Mouse (Mus musculus) olfactory bulb, adult 2 months (tissue): Measurements from ENCODE around the gene Lemd2. TPM values are rescaled to one million over a fixed set of nuclear protein-coding genes. Genes with fewer than 3 reads are reported as not detected.

Experiments
- H3K27ac ChIP-seq: fragments of 200-500 bp; 2 replicates; pipeline ENCODE4 v1.5.1; 2012; ENCODE audit warnings: low read depth, low read length; ENCODE audit not compliant: insufficient read depth
- H3K4me1 ChIP-seq: fragments of 200-500 bp; 2 replicates; pipeline ENCODE4 v1.6.1; 2012; ENCODE audit warnings: low read length; ENCODE audit not compliant: control insufficient read depth, insufficient read depth
- H3K4me3 ChIP-seq: fragments of 200-500 bp; 2 replicates; pipeline ENCODE4 v1.5.1; 2012; ENCODE audit warnings: mild to moderate bottlenecking, low read depth, low read length, moderate library complexity; ENCODE audit not compliant: insufficient read depth
- CTCF ChIP-seq: fragments of 200-500 bp; IDR thresholded peaks from 2 replicates; pipeline ENCODE4 v1.5.1; 2012; ENCODE audit warnings: low read depth, mild to moderate bottlenecking, low read length, moderate library complexity; ENCODE audit not compliant: insufficient read depth
- POLR2A ChIP-seq: fragments of 200-500 bp; IDR thresholded peaks from 2 replicates; pipeline ENCODE4 v1.6.1; 2012; ENCODE audit warnings: mild to moderate bottlenecking, low read depth, low read length, moderate library complexity; ENCODE audit not compliant: insufficient read depth
- WGBS: fragments of 180-500 bp; shearing (Covaris S2); methylation state at CpG from one replicate; pipeline ENCODE4 v1.1.7; 2018; 5-methylcytosine and 5-hydroxymethylcytosine counted together
- polyA plus RNA-seq: library from polyadenylated mRNA; stranded (reverse); fragments of >200 nt; gene quantifications from 2 replicates; pipeline ENCODE4 v1.2.4, GENCODE M21; 2012; ENCODE audit warnings: low replicate concordance; ENCODE audit not compliant: missing spikeins, insufficient read depth, insufficient read length

The Lemd2 gene
- polyA plus RNA-seq, 1 experiment: not detected

DNA sequence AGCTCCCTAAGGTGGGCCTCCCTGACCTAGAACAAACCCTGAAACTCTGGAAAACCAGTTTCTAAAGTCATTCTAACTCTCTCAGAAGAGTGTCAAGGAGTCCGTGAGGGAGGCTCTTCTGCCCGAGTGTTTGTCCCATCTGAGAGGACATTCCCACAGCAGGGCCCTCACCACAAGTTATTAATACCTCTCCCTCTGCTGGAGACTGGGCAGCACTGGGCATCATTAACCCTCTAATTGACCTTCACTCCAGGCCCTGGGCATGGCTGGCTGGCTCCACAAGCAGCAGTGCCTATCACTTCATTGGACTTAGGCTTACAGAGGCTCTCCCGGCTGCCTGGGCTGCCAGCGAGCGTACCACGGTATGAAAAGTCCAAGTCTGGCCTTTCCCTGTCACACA lies 45.8 kb downstream of the Lemd2 start:
- peaks cover 16% of the 10 kb centered on the region for H3K4me1 ChIP-seq
- H3K4me3 ChIP-seq: no peak overlapping the region
- H3K27ac ChIP-seq: no peak overlapping the region
- WGBS: 92% methylated on average over 6 of the region's 6 CpGs
- TF ChIP-seq CTCF (no peak), POLR2A (no peak)

DNA sequence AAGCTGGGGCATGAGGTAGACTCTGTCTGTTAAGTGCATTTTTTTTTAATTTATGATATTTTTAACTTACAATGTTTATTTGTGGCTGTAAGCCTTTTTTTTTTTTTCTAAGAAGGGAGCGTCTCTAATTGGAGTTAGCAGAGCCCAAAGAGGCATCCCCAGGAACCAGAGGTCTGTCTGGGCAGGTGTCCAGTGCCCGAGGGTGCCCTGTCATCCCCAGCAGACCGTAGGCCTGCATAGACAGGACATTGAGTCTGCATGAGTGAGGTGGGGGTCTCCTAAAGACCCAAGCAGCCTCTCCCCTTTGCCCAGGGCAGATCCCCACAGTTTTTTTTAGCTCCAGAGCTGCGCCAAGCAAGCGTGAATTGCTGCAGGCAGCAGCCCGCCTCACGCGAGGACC lies 48.5 kb downstream of the Lemd2 start:
- no peak for TF ChIP-seq CTCF
- TF ChIP-seq POLR2A: no peak

DNA sequence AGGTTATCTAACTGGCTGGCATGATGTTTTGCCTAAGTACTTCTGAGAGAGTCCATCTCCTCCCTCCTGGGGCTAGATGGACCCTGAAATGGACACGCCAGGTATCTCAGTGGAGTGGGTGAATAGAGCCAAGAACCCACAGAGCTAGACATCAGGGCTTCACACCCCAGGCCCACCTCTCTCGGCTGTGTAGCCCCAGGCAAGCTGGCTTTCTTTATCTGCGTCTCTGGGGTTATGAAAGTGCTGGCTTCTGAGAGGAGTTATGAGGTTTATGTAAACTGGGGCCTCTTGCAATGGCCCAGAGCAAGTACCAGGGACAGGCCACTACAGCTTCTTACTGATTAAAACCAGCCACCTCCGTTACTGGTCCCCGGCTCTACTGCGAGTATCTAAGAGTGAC lies 49.4 kb downstream of the Lemd2 start:
- Histone ChIP-seq H3K4me3 (no peak overlapping the region), H3K27ac (no peak overlapping the region), H3K4me1 (peaks cover 25% of the 10 kb centered on the region)
- WGBS: 96% methylated on average over 6 of the region's 6 CpGs
- TF ChIP-seq CTCF: no peak
- no peak for TF ChIP-seq POLR2A

More for the DNA sequence above, 48.5 kb downstream of the Lemd2 start:
- no peak overlapping the region for H3K27ac ChIP-seq
- WGBS: 76% methylated on average over 8 of the region's 8 CpGs
- H3K4me3 ChIP-seq: no peak overlapping the region
- peaks cover 25% of the 10 kb centered on the region for H3K4me1 ChIP-seq

DNA sequence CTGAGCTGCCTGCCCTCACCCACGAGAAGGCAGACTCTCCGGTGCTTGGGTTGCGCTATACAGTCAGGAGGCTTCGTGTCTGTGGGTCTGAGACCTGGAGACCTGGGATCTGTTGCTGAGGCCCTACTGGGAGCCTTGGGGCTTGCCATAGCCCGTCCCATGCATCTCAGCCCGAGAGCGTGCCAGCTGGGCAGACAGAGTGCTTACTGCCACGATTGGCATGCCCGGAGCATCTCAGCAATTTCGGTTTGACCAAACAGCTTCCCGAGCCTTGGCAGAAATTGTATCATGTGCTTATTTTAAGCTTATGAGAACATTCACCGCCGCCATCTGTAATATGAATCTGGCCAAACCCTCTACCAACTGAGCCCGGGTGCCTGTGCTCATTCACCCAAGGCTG lies 50.0 kb downstream of the Lemd2 start:
- Histone ChIP-seq H3K4me1 (peaks cover 25% of the 10 kb centered on the region), H3K27ac (no peak overlapping the region), H3K4me3 (no peak overlapping the region)
- 85% methylated on average over 14 of the region's 14 CpGs for WGBS
- TF ChIP-seq POLR2A (no peak), CTCF (no peak)

DNA sequence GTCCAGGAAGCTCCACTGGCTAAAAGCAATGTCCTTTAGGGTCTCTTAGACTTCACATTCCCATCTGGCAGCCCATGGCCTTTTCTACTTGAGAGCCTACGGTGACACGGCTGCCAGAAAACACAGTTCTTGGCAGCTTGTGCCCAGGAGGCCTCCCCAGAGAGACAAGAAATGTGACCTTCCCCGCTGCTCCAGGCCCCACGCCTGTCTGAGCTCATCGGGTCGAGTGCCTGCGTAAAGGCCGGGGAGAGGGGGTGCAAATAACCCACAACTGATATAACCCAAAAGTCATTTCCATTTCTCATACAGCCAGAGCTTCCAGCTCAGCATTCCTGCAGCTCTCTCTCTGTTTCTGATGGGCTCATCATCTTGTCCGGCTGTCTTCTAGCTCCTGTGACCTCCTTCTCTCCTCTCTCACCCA lies 50.5 kb downstream of the Lemd2 start:
- no peak overlapping the region for H3K27ac ChIP-seq

DNA sequence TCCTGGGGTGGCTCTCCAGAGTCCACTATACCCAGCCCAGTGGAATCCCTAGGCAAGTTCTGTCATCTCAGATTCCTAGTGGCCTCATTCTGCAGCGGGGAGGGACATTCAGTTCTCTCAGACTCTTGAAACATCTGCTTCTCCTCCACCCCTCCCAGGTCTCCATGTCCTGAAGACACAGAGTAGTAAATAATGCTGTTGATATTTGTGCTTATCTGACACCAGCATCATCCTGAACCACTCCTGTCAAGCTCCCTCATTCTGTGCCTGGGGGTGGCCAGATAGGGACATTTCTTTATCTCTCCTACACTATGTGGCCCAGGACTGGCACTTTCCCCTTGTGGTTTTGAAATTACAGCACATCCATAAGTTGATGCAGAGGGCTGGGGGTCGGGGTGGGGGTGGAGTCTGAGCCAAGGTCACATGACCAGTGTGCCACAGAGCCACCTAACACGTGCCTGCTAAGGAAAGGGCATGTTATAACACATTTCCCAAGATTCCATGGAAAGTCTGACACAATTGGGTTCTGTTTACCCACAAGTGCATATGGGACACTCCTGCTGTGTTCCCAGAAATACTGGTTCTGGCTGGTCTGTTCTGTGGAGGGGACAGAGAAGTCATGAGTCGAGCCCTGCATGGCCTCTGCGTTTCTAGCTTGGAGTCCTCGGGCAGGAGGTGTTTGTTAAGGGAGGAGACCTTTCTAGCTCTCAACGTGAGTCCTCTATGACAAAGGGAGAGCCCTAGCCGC lies 51.1 kb downstream of the Lemd2 start:
- 71% methylated on average over 8 of the region's 8 CpGs for WGBS
- TF ChIP-seq CTCF (no peak), POLR2A (no peak)
- H3K4me3 ChIP-seq: no peak overlapping the region
- H3K27ac ChIP-seq: no peak overlapping the region
- H3K4me1 ChIP-seq: peaks cover 25% of the 10 kb centered on the region

More for the DNA sequence above, 50.5 kb downstream of the Lemd2 start:
- no peak overlapping the region for H3K4me3 ChIP-seq
- TF ChIP-seq CTCF (no peak), POLR2A (no peak)
- WGBS: 80% methylated on average over 9 of the region's 9 CpGs
- H3K4me1 ChIP-seq: peaks cover 25% of the 10 kb centered on the region

DNA sequence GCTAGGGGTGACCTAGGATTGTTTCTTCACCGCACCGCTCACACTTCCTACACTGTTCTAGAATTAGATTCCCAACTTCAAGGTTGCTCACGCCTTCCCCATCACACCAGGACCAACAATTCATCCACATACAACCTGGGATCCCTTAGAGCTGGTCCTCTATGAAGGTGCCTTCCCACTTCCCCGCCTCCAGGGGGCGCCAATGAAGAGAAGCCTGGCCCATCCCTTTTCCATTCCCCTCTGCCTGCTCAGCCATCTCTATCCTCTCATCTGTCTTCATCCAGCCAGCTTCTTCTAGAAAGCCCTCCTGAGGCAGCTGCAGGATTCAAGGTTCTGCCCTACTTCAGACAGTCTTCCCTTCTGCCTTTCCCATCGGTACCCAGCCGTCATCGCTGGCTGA lies 52.9 kb downstream of the Lemd2 start:
- no peak for TF ChIP-seq POLR2A
- no peak for TF ChIP-seq CTCF
- WGBS: 72% methylated on average over 8 of the region's 8 CpGs

DNA sequence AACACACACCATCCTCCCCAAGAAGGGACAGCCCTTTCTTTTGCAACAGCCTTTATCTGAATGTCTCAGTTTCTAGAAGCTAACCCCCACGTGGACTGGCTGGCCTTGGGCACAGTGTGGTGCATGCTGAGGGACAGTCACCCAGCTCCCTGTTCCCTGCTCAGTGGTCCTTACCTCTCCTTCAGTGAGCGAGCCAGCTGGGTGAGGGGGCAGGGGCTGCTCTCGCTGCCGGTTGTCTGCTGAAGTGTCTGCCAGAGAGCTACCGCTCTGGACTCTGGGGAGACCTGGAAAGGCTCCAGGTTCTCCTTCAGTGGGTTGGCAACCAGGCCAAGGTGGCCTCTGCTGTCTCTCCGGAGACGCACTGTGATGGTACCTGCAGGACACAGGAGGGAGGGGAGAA lies 53.4 kb downstream of the Lemd2 start:
- H3K27ac ChIP-seq: no peak overlapping the region
- 72% methylated on average over 7 of the region's 7 CpGs for WGBS
- H3K4me3 ChIP-seq: no peak overlapping the region
- peaks cover 23% of the 10 kb centered on the region for H3K4me1 ChIP-seq
- TF ChIP-seq CTCF (no peak), POLR2A (no peak)

More for the DNA sequence above, 52.9 kb downstream of the Lemd2 start:
- peaks cover 24% of the 10 kb centered on the region for H3K4me1 ChIP-seq
- no peak overlapping the region for H3K4me3 ChIP-seq
- H3K27ac ChIP-seq: no peak overlapping the region

DNA sequence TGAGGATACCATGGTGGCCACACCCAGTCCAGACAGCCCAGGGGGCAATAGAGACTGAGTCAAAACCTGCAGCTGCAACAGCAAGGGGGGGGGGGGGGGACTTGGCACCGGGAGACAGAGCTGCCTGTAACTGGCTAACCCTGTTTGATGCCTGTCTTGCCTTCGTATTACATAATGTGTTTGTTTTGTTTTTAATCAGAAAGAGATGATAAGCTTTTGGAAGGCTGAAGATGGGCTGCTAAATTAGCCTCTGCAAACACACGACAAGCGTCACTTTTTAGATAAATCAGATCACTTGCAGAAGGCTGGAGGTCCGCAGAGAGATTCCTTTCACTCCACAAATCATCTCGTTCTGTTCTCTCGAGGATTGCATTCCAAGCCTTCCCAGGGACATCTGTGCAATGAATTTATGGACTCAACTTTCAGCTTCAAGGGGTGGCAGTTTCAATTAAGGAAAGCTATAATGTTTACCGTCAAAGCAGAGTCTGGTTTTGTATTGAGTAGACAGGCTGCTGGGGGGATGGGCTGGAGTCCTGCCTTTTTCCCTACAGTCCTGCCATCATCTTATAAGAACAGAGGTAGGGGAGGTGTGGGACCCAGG lies 57.8 kb downstream of the Lemd2 start:
- Histone ChIP-seq H3K27ac (peak overlapping the region; percentile 9; the same call in 1 of the 2 replicates), H3K4me1 (peaks cover 33% of the 10 kb centered on the region), H3K4me3 (no peak overlapping the region)
- WGBS: 38% methylated on average over 8 of the region's 8 CpGs
- TF ChIP-seq POLR2A (no peak), CTCF (no peak)
